Mouse (Mus musculus): ENCODE results near the gene Tec.

GRCm38 (mm10) chr5:72902312-72902711 is 34.0 kb upstream of the Tec start:
- TF ChIP-seq CTCF (IDR thresholded peaks at IDR 0.05; ENCODE audit: insufficient read depth, low read depth, low read length) (no peak), POLR2A (IDR thresholded peaks at IDR 0.05; ENCODE audit: insufficient read depth, low read depth, low read length) (no peak)

All from olfactory bulb, adult 2 months (tissue).